Mouse (Mus musculus): ENCODE results near the gene Cdhr4.

- TF ChIP-seq CTCF (IDR thresholded peaks at IDR 0.05; ENCODE audit: low read depth) (no peak), EP300 (optimal IDR thresholded peaks at IDR 0.05) (no peak)
Observed at GRCm38 (mm10) chr9:108032126-108032525, 39.8 kb downstream of the Cdhr4 start.

Data from stomach, postnatal 0 days (tissue).